Mouse (Mus musculus) left cerebral cortex, adult 18-20 months (tissue): ENCODE measurements at regions not wholly inside any gene's neighbourhood (a gene's known extent, or its start where the extent isn't known, plus 50 kb on each side); places are given as distances from the start of the nearest gene placed in this dataset.

ENCODE experiments used
- DNase-seq, 2 experiments: peaks; one replicate each; pipeline ENCODE4 v3.0.0; 2021 to 2022; ENCODE audit warnings: low spot score in 2 of 2, mixed read lengths in 1 of 2

DNA sequence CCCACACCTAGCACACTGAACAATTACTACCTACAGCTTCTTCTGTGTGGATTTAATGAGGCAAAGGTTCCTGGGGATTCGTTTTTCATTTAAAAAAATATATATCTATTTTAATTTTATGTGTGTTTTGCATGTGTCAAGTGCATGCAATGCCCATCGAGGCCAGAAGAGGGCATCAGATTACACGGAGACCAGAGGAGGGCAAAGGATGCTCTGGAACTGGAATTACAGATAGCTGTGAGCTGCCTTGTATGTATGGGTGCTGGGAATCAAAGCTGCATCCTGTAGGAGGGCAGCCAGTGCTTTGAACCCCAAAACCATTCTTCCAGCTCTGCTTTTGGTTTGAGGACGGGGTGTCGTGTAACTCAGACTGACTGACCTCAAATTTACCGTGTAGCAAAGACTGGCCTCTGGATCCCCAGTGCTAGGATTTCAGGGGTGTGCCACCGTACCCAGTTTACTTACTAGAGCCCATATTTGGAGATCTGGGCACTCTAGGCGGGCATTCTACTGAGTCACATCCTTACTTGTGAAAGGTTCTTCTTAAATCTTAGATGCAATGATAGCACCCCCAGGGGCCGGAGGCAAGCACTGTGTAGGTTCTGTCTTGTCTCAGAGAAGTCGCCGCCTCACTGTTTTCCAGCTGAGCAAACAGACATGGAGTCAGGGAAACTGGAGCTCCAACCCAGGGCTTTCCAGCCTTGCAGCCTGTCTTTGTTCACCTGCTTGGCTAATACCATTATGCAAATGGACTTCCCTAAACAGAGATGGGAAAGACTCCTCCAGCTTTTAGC, 225.6 kb upstream of the Nfe2l3 start:
- peak; percentile 43 to 71 for DNase-seq

DNA sequence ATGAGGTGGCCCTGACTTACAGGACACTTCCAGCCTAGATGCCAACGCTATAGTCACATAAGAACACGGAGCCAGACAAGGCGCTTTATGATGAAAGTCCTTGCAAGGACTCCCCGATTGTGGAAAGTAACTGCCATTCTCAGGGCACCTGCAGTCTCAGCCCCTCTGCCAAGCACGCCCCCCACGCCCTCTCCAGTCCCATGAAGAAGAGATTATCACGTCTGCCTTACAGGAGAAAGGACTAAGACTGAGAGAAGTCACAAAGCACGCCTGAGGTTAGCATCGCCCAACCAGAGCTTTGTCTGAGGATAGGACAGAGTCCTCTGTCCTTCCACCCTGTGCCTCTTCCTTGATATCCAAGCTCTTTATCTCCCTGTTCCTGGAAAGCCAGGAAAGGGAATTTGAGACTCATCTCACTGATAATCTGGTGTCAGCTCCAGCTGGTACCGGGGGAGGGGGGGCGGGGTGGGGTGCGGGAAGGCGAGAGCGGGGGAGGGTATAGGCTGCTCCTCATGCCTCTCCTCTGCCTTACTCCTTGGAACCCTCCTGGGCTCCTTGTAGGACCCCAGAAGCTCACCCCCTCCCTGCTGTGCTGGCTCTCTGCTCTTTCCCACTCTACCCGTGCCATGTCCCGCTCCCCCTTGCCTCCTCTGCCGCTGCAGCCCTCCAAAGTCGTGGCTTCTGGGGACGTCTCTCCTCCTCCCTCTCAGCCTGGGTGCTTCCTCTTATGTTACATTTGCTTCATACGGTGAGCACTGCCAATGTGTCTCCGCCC, 224.7 kb upstream of the Nfe2l3 start:
- no peak for DNase-seq

DNA sequence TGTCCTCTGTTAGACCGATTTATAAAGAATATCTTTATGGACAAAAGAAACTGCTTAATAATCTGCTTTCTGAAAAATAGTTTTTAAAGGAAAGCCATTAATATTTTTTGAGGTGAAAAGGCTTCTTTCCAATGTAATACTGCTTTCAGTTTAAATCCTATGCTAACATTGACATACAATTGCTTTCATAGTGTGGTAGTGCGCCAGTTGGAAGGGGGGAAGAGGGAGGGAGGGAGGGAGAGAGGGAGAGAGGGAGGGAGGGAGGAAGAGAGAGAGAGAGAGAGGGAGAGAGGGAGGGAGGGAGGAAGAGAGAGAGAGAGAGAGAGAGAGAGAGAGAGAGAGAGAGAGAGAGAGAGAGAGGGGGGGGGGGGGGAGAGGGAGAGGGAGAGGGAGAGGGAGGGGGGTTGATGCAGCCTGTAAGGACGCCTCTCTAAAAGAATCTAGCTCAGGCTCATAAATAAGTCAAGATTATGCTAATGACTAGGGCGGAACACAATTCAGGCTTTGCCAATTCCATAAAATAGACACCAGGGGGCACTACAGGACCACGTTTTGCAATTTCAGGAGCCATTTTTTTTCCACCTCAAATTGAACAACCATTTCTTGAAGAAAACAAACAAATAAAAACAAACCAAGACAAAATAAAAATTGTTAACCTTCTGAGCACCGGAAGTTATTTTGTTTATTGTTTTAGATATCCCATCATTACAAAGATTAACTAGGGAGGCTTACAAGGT, 223.6 kb upstream of the Nfe2l3 start:
- DNase-seq = peak; percentile 51 to 57

DNA sequence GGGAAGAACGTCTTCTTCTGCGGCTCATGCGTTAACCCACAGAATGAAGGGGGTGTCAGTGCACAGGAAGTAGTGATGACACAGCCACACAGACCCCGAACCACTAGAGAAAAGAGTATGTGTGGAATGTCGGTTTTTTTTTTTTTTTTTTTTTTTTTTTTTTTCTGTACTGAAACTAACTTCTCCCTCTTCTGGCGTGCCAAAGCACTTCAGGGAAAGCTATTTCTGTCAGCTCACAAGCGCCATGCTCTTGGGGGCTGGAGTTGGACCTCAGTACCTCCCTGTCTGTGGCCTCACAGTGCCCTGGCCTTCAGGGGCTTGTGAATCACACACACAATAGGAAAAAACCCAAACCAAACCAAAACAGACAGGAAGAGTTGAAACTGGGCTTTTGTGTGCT, 221.1 kb upstream of the Nfe2l3 start:
- DNase-seq = no peak

DNA sequence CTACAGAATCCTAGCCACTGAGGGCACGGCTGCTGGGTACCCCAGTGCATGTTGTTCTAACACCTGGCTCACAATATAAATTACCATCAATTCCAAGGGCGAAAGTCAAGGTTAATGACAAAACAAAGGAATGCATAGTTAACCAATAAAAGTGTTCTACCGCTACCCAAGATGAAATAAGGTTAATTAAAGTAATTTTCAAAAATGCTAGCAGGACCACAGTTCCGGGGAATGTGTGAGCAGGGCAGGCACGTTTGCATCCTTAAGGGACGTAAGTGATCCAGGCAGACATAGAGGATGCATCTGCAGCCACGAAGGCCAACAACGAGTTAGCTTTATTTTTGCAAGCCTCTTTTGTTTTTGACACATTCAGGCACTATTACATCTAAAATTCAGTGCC, 220.3 kb upstream of the Nfe2l3 start:
- DNase-seq = no peak

DNA sequence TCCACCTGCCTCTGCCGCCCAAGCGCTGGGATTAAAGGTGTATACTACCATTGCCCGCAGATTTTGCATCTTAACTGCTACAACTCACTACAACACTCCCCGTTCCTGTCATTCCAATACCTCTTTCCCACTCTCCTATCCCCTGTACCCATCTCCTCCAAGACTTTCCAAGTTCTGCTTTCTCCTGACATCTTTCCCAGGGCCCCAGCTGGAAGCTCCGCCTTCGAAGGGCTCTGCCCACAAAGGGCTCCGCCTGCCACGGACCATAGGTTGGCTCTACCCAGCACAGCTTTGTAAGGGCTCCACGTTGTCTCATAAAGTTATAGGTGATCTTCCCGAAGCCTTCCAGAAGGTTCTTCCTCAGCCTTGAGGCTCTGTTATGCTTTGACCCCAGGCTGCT, 217.1 kb upstream of the Nfe2l3 start:
- DNase-seq = no peak

DNA sequence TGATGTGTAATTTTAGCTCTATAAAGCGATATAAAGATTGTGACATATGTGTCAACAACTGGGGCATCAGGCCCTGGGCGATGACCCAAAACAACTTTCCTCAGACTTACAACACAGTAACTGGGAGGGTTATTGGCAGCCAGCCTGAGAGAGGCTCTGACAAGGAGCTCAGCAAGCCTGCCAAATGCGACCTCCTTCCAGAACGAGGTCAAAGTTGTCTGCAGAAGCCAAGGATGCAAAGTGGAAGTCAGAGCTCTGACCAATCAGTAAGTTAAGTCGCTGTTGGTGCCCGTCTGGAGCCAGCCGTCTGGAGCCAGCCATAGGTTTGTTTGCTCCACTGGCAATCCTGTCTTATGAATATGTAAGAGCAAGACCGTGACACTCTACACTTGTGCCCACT, 216.0 kb upstream of the Nfe2l3 start:
- DNase-seq = no peak

DNA sequence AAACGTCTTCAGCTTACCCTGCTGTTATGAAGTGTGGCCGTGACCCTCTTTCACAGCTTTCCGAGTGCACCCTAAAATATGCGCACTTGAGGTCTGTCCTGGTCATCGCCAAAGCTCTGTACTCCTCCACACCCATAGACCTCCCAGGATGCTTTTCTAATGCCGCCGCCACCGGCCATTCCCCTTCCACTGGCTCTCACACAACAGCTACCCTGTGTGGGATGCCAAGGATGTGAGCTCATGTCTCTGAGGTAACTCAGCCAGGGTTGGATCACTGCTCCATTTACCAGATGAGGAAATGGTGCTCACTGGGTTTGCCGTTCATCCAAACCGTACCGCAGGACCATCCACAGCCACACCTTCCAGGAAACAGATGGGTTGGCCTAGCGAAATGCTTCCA, 212.8 kb upstream of the Nfe2l3 start:
- DNase-seq = no peak

DNA sequence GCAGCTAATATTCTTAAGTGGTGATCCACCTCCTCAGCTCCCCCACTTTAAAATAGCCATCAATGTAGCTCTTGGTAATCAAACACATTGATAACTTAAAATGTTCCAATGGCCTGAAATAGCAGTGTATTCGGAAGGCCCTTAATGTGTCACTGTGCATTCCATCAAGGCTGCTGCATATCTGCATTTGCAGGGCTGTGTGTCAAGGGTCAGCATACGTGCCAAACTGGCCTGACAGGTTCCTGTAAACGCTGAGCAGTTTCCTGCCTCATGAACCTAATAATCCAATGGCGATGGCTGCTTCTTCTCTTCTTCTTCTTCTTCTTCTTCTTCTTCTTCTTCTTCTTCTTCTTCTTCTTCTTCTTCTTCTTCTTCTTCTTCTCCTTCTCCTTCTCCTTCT, 211.7 kb upstream of the Nfe2l3 start:
- DNase-seq = no peak

DNA sequence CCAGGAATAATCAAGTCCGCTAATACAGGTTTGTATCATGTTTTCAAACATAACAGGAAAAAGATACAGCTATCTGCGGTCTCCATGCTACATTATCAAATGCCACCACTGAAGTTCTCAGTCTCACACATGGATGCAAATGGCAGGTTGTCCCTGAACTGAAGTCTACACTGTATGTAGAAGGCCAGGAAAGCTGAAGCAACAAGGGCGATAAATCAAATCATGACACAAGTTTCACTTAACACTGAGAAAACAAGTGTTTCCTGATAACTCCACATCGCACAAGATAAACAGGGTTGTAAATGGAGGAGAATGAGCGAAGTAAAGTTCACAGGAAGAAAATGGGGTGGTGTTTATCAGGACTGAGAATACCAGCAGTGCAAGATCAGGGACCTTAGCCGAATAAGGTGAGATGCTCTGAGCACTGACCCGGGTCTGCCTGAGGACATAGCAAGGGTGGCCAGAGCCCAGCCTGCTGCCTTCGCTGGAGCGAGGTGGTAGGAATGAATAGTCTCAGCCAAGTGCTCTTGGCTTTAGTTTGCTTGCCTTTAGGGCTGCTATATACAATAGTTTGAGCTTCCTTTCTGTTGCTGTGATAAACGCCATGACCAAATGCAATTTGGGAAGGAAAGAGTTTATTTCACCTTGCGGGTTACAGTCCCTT, 196.3 kb upstream of the Nfe2l3 start:
- DNase-seq = no peak

DNA sequence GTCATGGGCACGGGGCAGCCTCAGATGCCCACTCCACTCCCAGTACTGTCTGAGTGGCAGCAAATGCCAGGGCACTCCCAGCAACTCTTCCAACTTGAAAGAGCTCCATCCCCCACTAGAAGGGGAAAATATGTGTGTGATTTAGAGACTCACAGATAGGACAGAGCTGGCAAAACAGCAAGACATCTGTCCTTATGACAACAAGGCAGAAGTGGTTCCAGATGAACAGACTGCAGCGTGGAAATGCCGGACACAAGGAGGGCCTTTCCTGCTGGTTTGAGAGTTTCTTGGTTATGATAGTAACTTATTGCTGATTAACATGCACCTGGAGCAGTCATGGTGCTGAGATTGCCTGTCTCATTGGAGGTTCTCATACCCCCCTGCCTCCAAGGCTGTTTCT, 192.4 kb upstream of the Nfe2l3 start:
- DNase-seq = no peak

DNA sequence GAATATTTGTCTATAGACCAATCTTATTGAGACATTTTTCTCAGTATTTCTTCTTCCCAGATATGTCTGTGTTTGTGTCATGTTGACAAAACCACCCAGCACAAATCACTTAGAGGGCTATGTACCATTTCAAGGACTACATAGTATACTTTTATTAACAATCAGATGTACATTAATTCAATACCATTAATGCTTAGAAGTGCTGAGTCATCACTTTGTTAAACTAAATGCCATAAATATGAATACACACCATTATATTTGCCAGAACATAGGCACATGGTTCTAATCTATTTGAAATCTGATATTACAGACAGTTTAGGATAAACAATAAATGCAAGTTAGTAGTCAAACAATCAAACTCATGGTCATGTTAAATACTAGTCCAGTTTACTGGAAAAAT, 182.2 kb upstream of the Nfe2l3 start:
- no peak for DNase-seq

DNA sequence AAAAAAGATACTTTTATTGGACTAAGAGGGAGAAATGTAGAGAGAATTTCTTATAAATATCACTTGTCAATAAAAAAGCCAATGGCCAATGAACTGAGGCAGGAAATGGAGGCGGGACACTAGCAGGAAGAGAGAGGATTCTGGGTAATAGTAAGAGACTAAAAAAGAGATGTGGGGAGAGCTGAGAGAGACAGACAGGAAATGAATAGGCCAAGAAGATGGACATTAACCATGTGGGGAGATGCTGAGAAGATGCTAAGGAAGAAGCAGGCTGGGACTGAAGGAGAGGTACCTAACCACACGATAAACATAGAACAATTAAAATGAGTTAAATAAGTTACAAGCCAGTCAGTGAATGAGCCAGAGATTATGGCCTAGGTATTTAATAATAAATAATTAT, 181.0 kb upstream of the Nfe2l3 start:
- DNase-seq = no peak

DNA sequence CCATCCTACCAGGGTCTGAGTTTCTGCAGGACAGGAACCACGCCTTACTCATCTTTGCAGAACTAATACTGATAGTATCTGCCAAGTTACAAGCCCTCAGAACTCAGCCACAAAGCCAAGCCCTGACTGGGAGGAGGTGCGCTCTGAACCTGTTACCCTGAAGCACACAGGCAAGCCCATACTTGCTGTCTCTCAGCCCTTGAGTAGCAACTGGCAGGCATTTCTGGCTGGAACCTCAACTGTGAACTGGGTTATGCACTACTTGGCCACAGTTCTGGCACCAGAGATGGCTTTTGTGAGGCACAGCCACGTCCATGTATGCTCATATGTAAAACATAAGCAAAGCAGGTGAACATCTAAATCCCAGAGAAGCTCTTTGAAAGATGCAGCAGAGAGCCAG, 179.7 kb upstream of the Nfe2l3 start:
- DNase-seq = no peak

DNA sequence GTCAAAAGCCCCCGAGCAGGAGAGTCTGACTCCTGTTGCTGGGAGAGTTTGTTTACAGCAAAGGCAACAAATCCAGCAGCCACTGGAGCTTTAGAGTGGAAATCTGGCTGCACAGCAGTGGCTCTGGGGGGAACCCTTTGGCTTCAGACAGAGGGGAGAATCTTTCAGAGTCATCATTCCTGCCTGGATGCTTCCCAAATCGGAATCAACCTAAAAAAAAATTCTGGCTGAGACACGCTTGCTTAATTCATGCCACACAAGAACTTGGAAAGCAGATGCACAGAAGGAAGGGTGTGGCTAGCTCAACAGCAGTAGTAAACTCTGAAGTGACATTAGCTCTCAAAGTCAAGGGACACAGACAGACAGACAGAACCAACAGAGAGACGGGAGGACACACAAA, 175.8 kb upstream of the Nfe2l3 start:
- no peak for DNase-seq

DNA sequence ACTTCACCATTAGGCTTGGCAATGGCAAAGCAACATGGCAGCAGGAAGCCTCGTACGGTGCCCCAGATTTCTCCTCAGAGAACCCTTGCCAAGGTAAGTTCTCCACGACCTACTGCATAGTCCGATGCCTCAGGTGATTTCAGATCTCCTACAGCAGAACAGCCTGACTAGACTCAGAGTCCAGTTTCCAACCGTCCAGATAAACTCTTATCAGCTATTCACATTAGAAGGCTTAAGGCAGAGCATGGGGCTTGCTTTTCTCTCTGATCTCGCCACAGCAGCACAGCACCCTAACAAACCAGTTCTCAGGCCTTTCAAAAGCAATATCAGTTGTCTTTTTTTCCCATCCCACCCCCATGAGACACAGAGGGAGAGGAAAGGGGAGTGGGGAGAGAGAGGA, 174.9 kb upstream of the Nfe2l3 start:
- no peak for DNase-seq

DNA sequence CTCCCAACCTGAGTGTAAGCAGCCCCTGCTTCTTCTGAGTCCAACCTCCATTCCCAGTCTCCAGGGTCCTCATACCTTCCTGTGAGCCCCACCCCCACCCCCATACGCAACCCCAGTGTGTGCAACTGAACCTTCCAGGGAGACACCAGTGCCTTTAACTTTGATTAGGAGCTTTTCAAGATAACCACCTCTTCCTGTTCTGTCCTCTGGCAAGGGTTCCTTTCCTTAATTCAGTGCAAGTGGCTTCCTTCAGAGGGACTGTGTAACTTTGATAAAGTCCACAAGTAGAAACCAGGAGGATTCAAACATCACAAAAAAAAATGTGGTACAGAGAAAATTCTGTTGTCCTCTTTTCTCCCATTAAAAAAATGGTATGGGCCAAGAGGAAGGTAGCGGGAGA, 174.2 kb upstream of the Nfe2l3 start:
- no peak for DNase-seq

DNA sequence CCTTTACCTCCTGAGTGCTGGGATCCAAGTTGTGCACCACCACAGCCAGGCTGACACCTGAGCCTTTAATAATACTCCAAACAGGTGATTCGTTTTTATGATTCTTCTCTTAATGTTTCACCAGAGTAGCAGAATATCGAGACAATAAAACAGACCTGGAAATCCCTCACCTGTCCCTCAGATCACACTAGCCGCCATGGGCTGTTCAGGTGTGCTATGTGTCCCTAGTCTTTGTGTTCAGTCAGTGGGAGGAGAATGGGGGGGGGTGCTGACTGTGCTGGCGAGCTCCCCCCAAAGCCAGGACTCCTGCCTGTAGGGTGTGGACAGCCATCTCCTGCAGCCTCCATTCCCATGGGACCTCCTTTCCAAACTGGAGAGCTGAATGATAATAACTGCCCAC, 168.9 kb upstream of the Nfe2l3 start:
- DNase-seq = no peak

DNA sequence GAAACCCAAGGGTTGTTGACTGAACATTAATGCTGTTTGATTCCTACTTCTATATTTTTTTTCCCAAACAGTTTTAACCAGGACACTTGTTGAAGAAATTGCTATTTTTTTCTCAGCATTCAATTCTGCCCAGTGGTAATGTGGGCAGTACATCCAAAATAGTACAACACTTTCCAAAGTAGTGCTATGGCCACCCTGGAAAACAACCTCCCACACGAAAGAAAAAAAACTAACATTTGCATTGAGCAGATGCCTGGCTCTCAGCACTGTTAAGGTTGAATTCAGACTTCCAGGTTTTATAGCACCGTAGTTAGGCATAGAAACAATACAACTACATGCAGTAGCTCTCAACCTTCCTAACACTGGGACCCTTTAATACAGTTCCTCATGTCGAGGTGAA, 167.1 kb upstream of the Nfe2l3 start:
- DNase-seq = peak in 1 of 2 experiments; percentile 39

DNA sequence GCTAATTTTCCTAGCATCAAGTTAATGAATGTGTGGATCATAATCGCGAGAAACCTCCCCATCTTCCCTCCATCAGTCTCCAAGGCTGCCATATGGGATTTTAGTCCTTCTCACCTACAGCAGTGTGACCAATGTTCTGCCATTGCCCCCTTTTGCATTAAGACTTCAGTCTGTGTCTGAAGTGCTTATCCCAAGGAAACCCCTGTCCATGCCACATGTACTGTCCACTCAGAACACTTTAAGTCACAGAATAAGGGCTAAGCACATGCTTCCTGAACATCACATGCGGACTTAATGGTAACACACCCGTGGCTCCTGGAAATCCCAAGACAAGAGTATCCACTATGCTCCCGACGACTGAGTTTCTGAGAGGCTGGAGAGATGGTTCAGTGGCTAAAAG, 165.7 kb upstream of the Nfe2l3 start:
- DNase-seq = no peak

DNA sequence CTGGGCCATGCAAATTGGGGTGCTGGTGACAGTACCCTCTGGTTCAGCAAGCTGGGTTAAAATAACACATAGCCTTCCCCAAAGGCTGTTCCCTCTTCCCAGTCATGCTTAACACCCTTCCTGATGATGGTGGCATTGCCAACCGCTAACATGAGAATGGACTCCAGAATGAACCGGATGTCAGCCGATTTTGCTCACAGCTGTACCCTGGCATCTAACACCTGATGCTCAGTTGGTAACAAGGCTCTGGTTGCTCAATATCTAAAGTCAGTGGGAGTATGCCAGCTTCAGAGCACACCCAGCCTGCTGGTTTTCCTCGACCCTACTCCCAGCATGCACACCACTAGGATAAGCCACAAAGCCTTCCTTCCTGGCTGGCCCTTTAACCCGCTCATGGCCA, 164.6 kb upstream of the Nfe2l3 start:
- DNase-seq = no peak

DNA sequence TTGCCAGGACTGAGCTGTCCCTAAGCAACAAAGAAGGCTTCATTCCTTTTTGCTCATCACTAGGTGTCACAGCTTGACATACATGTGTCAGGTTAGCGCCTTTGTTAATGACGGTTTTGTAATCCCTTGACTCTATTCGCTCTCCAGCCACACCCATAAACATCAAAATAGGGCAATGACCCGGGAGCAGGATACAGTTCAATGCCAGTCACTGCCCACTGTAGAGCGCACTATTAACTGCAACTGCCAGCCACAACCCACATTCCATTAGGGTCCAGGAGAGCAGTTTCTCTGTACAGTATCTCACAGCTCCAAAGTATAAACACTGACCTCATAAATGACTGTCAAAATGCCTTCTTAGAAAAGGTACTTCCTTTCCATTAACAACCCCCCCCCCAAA, 163.5 kb upstream of the Nfe2l3 start:
- DNase-seq = no peak
